Mouse (Mus musculus) testis, adult 2 months (tissue): ENCODE data around the gene Atxn7l2. TPM values are rescaled to one million over a fixed set of nuclear protein-coding genes. Genes with fewer than 3 reads are reported as not detected.
A peak's percentile ranks its signal among the peaks of the same experiment; 100 is the strongest.

Experiments
- H3K27ac ChIP-seq: fragments of 200-500 bp; 2 replicates; pipeline ENCODE4 v1.5.1; 2012; ENCODE audit warnings: low read depth, low read length; ENCODE audit not compliant: control insufficient read depth, insufficient read depth
- H3K27me3 ChIP-seq: fragments of 200-500 bp; 2 replicates; pipeline ENCODE4 v1.6.1; 2012; ENCODE audit warnings: mild to moderate bottlenecking, low read length, moderate library complexity; ENCODE audit not compliant: control insufficient read depth, insufficient read depth
- H3K36me3 ChIP-seq: fragments of 200-500 bp; 2 replicates; pipeline ENCODE4 v1.6.1; 2012; ENCODE audit warnings: mild to moderate bottlenecking, low read length; ENCODE audit not compliant: control insufficient read depth, insufficient read depth
- H3K4me1 ChIP-seq: fragments of 200-500 bp; 2 replicates; pipeline ENCODE4 v1.6.1; 2012; ENCODE audit warnings: low read length; ENCODE audit not compliant: control insufficient read depth, insufficient read depth
- H3K4me3 ChIP-seq: fragments of 200-500 bp; 2 replicates; pipeline ENCODE4 v1.5.1; 2012; ENCODE audit warnings: low read depth, mild to moderate bottlenecking, low read length, moderate library complexity, mixed read lengths; ENCODE audit not compliant: control insufficient read depth
- CTCF ChIP-seq: fragments of 200-500 bp; IDR thresholded peaks from 2 replicates; pipeline ENCODE4 v1.5.1; 2012; ENCODE audit warnings: low read depth, mild to moderate bottlenecking, inconsistent platforms, low read length, moderate library complexity; ENCODE audit not compliant: control insufficient read depth, insufficient read depth, insufficient replicate concordance
- POLR2A ChIP-seq: fragments of 200-500 bp; IDR thresholded peaks from 2 replicates; pipeline ENCODE4 v1.6.1; 2012; ENCODE audit warnings: low read depth, mild to moderate bottlenecking, inconsistent platforms, low read length, moderate library complexity; ENCODE audit not compliant: control insufficient read depth
- polyA plus RNA-seq: library from polyadenylated mRNA; depleted of rRNA; stranded (reverse); fragments of >200 nt; gene quantifications from 2 replicates; pipeline ENCODE4 v1.2.3, GENCODE M21; 2012

The Atxn7l2 gene
- polyA plus RNA-seq, 1 experiment: 9.2 TPM

GRCm38 (mm10) chr3:108195287-108195686 is 15.4 kb downstream of the Atxn7l2 start:
- TF ChIP-seq CTCF (no peak), POLR2A (no peak)
- Histone ChIP-seq H3K27ac (no peak overlapping the region), H3K36me3 (no peaks in the 10 kb centered on the region)

DNA sequence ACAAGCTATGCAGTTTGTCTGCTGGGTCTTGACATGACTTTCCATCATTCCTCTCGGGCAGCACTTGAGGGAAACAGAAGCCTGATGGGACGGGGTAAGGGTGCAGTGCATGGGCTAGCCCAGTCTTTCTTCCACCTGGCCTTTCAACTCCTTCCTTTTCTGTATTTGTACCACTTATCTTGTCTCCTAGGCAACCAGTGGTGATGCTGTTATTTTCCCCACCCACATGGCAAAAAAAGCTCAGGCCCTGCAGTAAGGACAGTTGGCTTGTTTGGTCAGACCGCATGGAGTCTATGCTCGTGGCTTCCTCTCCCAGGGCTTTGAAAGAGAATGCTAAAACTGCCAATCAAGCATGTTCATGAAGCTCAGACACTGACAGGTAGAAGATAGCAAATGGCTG is 17.0 kb downstream of the Atxn7l2 start:
- no peak overlapping the region for H3K4me3 ChIP-seq
- TF ChIP-seq CTCF: no peak
- TF ChIP-seq POLR2A: no peak
- H3K27ac ChIP-seq: no peak overlapping the region
- H3K36me3 ChIP-seq: no peaks in the 10 kb centered on the region
- H3K4me1 ChIP-seq: peaks cover 7% of the 10 kb centered on the region; the same call in 1 of the 2 replicates
- no peaks in the 10 kb centered on the region for H3K27me3 ChIP-seq

More at GRCm38 (mm10) chr3:108195287-108195686, 15.4 kb downstream of the Atxn7l2 start:
- no peak overlapping the region for H3K4me3 ChIP-seq
- peaks cover 8% of the 10 kb centered on the region; the same call in 1 of the 2 replicates for H3K4me1 ChIP-seq
- H3K27me3 ChIP-seq: no peaks in the 10 kb centered on the region

DNA sequence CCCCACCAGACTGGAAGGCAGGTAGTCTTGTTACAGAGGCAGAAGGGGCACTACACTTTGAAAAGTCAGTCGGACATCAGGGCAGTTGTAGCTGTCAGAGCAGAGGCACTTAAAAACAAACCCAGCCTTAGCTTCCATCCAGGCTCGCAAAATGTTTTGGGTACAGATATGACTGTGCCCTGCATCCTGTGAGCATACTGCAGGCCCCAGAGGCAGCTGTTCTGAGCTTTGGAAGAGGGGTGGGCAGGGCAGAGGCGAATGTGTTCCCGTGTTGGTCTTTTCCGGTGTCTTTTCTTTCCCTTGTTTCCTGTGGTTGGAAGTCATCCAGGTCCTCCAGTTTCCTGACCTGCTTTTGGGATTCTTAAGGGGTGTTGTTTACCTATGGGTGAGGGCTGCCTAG is 20.8 kb downstream of the Atxn7l2 start:
- no peaks in the 10 kb centered on the region for H3K36me3 ChIP-seq
- H3K27ac ChIP-seq: no peak overlapping the region
- H3K4me3 ChIP-seq: no peak overlapping the region
- no peaks in the 10 kb centered on the region for H3K27me3 ChIP-seq
- H3K4me1 ChIP-seq: peaks cover 7% of the 10 kb centered on the region
- TF ChIP-seq POLR2A: no peak
- no peak for TF ChIP-seq CTCF

GRCm38 (mm10) chr3:108188716-108189490 is 21.8 kb downstream of the Atxn7l2 start:
- TF ChIP-seq POLR2A (no peak), CTCF (no peak)
- H3K27ac ChIP-seq: no peak overlapping the region
- H3K4me1 ChIP-seq: peaks cover 7% of the 10 kb centered on the region
- no peak overlapping the region for H3K4me3 ChIP-seq
- H3K27me3 ChIP-seq: no peaks in the 10 kb centered on the region
- H3K36me3 ChIP-seq: no peaks in the 10 kb centered on the region

DNA sequence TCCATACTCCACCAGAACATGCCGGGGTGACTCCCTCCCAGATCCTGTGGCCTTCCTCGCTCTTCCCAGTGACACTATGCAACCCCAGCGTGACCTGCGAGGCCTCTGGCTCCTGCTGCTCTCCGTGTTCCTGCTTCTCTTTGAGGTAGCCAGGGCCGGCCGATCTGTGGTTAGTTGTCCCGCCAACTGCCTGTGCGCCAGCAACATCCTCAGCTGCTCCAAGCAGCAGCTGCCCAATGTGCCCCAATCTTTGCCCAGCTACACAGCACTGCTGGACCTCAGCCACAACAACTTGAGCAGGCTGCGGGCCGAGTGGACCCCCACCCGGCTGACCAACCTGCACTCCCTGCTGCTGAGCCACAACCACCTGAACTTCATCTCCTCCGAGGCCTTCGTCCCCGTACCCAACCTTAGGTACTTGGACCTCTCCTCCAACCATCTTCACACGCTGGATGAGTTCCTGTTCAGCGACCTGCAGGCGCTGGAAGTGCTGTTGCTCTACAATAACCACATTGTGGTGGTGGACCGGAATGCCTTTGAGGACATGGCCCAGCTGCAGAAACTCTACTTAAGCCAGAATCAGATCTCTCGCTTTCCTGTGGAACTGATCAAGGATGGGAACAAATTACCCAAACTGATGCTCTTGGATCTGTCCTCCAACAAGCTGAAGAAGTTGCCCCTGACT is 23.5 kb downstream of the Atxn7l2 start:
- peaks cover 7% of the 10 kb centered on the region for H3K4me1 ChIP-seq
- H3K27me3 ChIP-seq: no peaks in the 10 kb centered on the region
- no peak for TF ChIP-seq CTCF
- no peak for TF ChIP-seq POLR2A
- no peak overlapping the region for H3K27ac ChIP-seq
- no peaks in the 10 kb centered on the region for H3K36me3 ChIP-seq
- H3K4me3 ChIP-seq: no peak overlapping the region

GRCm38 (mm10) chr3:108186098-108187047 is 24.4 kb downstream of the Atxn7l2 start, which contains the start of gene Amigo1:
Gene Amigo1, plus strand, starts transcription at chr3:108186335.
- peaks cover 7% of the 10 kb centered on the region for H3K4me1 ChIP-seq
- no peaks in the 10 kb centered on the region for H3K36me3 ChIP-seq
- H3K27me3 ChIP-seq: no peaks in the 10 kb centered on the region
- TF ChIP-seq CTCF (no peak), POLR2A (no peak)
- H3K27ac ChIP-seq: no peak within 1 kb of the TSS
- peak within 1 kb of the TSS; percentile 80 for H3K4me3 ChIP-seq
